Mouse (Mus musculus): ENCODE data around the gene AY074887.

The AY074887 gene

DNA sequence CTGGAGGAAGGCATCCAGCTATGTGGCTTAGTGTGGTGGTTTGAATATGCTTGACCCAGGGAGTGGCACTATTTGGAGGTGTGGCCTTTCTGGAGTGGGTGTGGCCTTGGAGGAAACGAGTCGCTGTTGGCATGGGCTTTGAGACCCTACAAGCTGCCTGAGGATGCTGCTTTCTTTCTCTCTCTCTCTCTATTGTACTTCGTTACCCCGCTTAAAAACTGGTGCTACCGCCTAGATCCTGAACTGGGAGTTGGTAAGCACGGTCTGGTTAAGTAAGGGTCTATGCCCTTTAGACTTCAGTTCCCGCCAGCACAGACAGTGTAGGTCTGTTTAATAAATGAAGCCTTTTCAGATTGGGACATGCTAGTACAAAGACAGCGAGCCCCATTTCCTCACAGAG, 34.4 kb downstream of the AY074887 start:
- peak; percentile 61 for DNase-seq (ENCODE audit: low read depth, low spot score)

DNA sequence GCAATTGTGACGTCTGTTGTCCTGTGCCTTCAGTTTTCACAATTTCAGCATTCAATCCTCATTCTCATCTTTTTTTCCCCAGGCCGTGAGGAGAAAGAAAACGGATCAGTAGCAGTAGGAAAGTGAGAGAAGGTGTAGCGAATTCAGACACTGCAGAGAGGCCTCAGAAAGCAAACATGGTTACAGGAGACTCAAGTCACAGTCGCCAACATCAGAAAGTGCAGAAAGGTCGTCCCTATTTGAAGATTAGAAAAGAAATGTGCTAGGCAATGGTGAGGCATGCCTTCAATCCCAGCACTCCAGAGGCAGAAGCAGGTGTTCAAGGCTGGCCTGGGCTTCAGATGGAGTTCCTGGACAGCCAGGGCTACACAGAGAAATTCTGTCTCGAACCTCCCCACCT, 35.2 kb downstream of the AY074887 start:
- DNase-seq (ENCODE audit: low read depth, low spot score): no peak

GRCm38 (mm10) chr9:54909446-54909845, 41.4 kb downstream of the AY074887 start:
- no peak for DNase-seq (ENCODE audit: low read depth, low spot score)

Measured in R1 (cell line).